Mouse (Mus musculus): ENCODE results near the gene Pank2. TPM values are rescaled to one million over a fixed set of nuclear protein-coding genes. Genes with fewer than 3 reads are reported as not detected.

The Pank2 gene
- total and polyA plus RNA-seq, 3 experiments = 10.7 to 55.2 (median 51.7) TPM

DNA sequence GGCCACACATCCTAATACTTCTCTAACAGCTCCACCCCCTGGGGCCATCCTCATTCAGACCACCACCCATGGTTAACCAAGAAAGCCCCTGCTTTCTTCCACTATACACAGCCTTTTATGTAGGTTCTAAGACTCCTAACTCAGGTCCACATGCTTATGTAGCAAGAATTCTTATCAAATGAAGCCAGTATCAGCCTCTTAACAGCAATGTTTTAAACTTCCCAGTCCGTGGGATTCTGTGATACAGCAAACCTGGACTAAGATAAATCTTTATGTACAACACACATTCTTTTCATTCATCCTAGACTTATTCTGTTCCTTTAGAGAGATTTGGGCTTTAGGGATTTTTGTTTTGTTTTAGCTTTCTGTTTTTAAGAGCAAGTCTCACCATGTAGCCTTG, 61.4 kb downstream of the Pank2 start:
- no peak for DNase-seq

DNA sequence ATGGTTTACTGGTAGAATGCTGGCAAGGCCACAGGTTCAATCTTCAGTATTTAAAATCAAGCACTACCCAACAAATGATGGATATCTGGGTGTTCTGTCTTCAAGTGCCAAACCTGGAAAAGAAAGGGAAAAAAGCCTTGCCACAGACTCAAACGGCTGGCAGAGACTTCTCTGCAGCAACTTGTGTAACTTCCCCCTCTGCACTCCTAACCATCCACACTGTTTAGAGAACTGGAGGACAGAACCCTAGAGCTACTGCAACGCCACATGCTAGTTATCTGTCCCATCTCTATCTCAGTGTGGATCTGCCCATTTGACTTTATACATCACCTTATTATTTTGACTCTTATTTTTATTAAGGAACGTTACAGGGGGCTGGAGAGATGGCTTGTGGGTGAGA, 63.7 kb downstream of the Pank2 start:
- DNase-seq = no peak

DNA sequence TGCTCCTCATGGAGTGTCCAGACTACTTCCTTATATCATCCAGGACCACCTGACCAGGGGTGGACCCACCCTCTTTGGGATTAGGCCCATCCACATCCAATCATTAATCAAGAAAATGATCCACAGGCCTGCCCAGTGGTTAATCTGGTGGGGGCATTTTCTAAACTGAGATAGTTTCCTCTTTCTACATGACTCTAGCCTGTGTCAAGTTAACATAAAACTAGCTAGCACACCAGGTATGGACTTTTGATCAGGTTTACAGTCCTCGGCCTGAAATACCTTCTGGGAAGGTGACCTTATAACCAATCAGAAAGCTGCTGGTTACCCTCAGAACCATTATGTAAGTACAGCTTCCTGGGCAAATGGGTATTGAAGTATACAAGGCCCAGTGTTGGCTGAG, 66.7 kb downstream of the Pank2 start:
- no peak for DNase-seq

DNA sequence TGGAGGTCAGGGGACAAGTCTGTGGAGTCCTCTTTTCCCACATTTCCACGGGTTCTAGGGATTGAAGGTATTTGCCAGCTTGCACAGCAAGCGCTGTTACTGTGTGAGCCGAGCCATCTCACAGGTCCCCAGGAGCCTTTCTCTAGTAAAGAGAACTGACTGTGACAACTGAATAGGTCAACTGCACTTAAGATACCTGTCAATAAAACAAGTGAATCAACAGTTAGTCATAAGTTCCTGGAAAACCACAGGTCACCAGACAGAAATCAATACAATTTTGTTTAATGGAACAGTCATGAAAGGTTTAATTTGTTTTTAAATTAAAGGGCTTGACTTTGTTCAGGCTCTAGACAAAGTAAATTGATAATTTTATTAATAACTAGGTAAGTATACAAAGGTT, 68.3 kb downstream of the Pank2 start:
- no peak for DNase-seq

DNA sequence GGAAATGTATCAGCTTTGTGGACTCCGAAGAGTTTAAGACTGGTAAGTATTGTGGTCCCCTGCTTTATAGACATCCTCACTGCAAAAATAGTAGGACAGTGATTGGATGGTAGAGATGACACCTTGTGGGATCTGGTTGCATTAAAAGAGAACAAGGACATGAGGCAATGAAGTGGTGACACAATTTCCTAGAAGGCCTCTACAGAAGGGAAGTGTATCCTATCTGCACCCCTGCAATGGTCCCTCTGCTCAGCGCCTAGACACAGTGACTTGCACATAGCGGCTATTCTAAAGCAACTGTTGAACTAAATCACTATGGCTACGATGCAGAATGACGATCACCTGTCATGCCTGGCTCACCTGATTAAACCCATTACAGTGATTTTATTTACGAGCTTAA, 75.3 kb downstream of the Pank2 start:
- no peak for DNase-seq

DNA sequence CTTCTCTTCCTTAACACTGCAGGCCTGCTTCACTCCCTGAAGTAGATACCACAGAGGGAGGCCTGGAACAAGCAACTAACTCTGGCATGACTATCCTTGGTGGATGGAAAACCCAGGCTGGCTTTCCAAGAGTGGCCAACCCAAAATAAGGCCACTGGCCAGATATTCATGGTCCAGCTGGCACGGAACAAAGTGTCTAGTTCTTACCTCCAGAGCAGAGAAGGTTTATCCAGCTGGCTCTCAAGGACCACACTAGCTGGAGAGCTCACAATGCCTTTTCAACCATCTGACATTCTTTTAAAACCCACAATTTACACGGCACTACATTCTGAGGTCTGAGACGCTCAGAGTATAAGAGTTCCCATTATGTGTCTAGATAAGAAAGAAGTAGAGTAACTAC, 82.2 kb downstream of the Pank2 start:
- peak; percentile 28 for DNase-seq

DNA sequence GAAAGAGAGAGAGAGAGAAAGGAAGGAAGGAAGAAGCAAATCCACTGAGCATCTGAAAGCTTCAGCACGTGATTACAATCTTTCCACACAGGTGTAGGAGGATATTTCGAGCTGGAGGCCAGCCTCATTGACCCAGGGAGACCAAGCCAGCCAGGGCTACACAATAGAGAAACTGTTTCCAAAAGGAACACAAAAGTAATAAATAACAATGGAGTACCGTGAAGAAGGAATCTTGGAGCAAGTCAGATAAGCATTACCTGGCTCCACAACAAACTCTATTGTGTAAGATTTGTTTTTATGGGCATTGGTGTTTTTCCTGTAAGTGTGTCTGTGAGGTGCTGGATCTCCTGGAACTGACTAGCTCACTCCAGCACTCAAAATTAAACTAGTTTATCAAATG, 83.3 kb downstream of the Pank2 start:
- DNase-seq = no peak

Small RNA genes lying within 50 kb of the gene (microRNA-seq; reads per million reads assigned to microRNA genes)
- 14.5 to 23.1 reads per million in 2 experiments for gene Mir103-2

Other genes starting within 250 kb of the Pank2 start
- 1 to 10 TPM; 5.9 to 6.1 TPM for gene Gfra4, start 219.4 kb upstream of the Pank2 start, total RNA-seq (2021)
- gene Gfra4, start 219.4 kb upstream of the Pank2 start, polyA plus RNA-seq (2012; rRNA removed) = 30.4 and 56.7 TPM in 2 replicates
- 1 to 10 TPM; 1.6 to 3.4 TPM for gene Adam33, start 198.7 kb upstream of the Pank2 start, total RNA-seq (2021)
- 11.5 and 15.5 TPM in 2 replicates for gene Adam33, start 198.7 kb upstream of the Pank2 start, polyA plus RNA-seq (2012; rRNA removed)
- gene Siglec1, start 175.7 kb upstream of the Pank2 start, total RNA-seq (2021) = 1 to 10 TPM; 4.1 to 6.6 TPM
- 17.9 and 19.8 TPM in 2 replicates for gene Siglec1, start 175.7 kb upstream of the Pank2 start, polyA plus RNA-seq (2012; rRNA removed)
- 10 to 100 TPM in 1 of 2 experiments, 1 to 10 TPM in 1; 6.9 to 12.6 TPM for gene Hspa12b, start 135.2 kb upstream of the Pank2 start, total RNA-seq (2021)
- 9.4 and 16.4 TPM in 2 replicates for gene Hspa12b, start 135.2 kb upstream of the Pank2 start, polyA plus RNA-seq (2012; rRNA removed)
- gene Gm11037, start 129.0 kb upstream of the Pank2 start, total RNA-seq (2021) = not detected
- not detected in 2 replicates for gene Gm11037, start 129.0 kb upstream of the Pank2 start, polyA plus RNA-seq (2012; rRNA removed)
- 100 to 1,000 TPM; 114 to 123 TPM for gene 1700037H04Rik, start 102.4 kb upstream of the Pank2 start, total RNA-seq (2021)
- 195 and 319 TPM in 2 replicates for gene 1700037H04Rik, start 102.4 kb upstream of the Pank2 start, polyA plus RNA-seq (2012; rRNA removed)
- 10 to 100 TPM; 47.7 to 88.5 TPM for gene Cenpb, start 82.4 kb upstream of the Pank2 start, total RNA-seq (2021)
- gene Cenpb, start 82.4 kb upstream of the Pank2 start, polyA plus RNA-seq (2012; rRNA removed) = 94.5 and 107 TPM in 2 replicates
- gene Cdc25b, start 75.5 kb upstream of the Pank2 start, total RNA-seq (2021) = 1 to 10 TPM; 3.4 to 5.5 TPM
- 7.7 and 9.7 TPM in 2 replicates for gene Cdc25b, start 75.5 kb upstream of the Pank2 start, polyA plus RNA-seq (2012; rRNA removed)
- gene Spef1, start 75.2 kb upstream of the Pank2 start, total RNA-seq (2021) = 1 to 10 TPM; 4.3 to 5.4 TPM
- gene Spef1, start 75.2 kb upstream of the Pank2 start, polyA plus RNA-seq (2012; rRNA removed) = 4.8 and 5.3 TPM in 2 replicates
- gene Ap5s1, start 55.4 kb upstream of the Pank2 start, total RNA-seq (2021) = 10 to 100 TPM; 13.7 to 20.2 TPM
- 89.8 and 91.7 TPM in 2 replicates for gene Ap5s1, start 55.4 kb upstream of the Pank2 start, polyA plus RNA-seq (2012; rRNA removed)
- 10 to 100 TPM; 46.2 to 48.8 TPM for gene Mavs, start 28.4 kb upstream of the Pank2 start, total RNA-seq (2021)
- 81.8 and 89.7 TPM in 2 replicates for gene Mavs, start 28.4 kb upstream of the Pank2 start, polyA plus RNA-seq (2012; rRNA removed)
- 10 to 100 TPM in 1 of 2 experiments, 1 to 10 TPM in 1; 8.6 to 13.0 TPM for gene Rnf24, start 90.4 kb downstream of the Pank2 start, total RNA-seq (2021)
- 2.4 and 2.5 TPM in 2 replicates for gene Rnf24, start 90.4 kb downstream of the Pank2 start, polyA plus RNA-seq (2012; rRNA removed)
- 10 to 100 TPM; 24.3 to 33.1 TPM for gene Smox, start 229.0 kb downstream of the Pank2 start, total RNA-seq (2021)
- 29.3 and 37.6 TPM in 2 replicates for gene Smox, start 229.0 kb downstream of the Pank2 start, polyA plus RNA-seq (2012; rRNA removed)

Data from adrenal gland, adult 2 months (tissue).